Mouse (Mus musculus) layer of hippocampus, adult 9-11 months (tissue): Measurements from ENCODE around the gene Tnfaip8l2.
"Not testable (repeated sequence)": the region's sequence is repeated elsewhere in the genome, so short reads cannot be mapped to it uniquely, and the experiment has no call there.

ENCODE experiments used
- DNase-seq: peaks from one replicate; pipeline ENCODE4 v3.0.0; 2022

Gene Tnfaip8l2

GRCm38 (mm10) chr3:95159987-95160963 is 18.1 kb upstream of the Tnfaip8l2 start, which contains the start of gene Sema6c:
Sema6c (plus strand) TSS chr3:95160457.
- peak; percentile 93 for DNase-seq

- DNase-seq = no peak
Measured at GRCm38 (mm10) chr3:95159511-95159986, 17.4 kb upstream of the Tnfaip8l2 start.

GRCm38 (mm10) chr3:95153874-95154273 is 11.7 kb upstream of the Tnfaip8l2 start:
- no peak for DNase-seq

- DNase-seq = no peak
Measured at GRCm38 (mm10) chr3:95147924-95148323, 5.8 kb upstream of the Tnfaip8l2 start.

GRCm38 (mm10) chr3:95142617-95143011 is 454 bp upstream of the Tnfaip8l2 start:
- peak; percentile 75 for DNase-seq

- peak; percentile 59 for DNase-seq
Measured at GRCm38 (mm10) chr3:95141474-95141873, 686 bp downstream of the Tnfaip8l2 start.

- no peak for DNase-seq
Measured at GRCm38 (mm10) chr3:95140795-95141194, 1.4 kb downstream of the Tnfaip8l2 start.

- no peak for DNase-seq
Measured at GRCm38 (mm10) chr3:95140289-95140595, 1.9 kb downstream of the Tnfaip8l2 start.

GRCm38 (mm10) chr3:95139586-95140288 is 2.4 kb downstream of the Tnfaip8l2 start:
- peak; percentile 54 for DNase-seq

GRCm38 (mm10) chr3:95136336-95136735 is 5.8 kb downstream of the Tnfaip8l2 start:
- no peak for DNase-seq

- DNase-seq = no peak
Measured at GRCm38 (mm10) chr3:95135433-95136052, 6.6 kb downstream of the Tnfaip8l2 start.

GRCm38 (mm10) chr3:95135023-95135422 is 7.1 kb downstream of the Tnfaip8l2 start:
- DNase-seq = peak; percentile 78

GRCm38 (mm10) chr3:95134133-95134532 is 8.0 kb downstream of the Tnfaip8l2 start:
- DNase-seq = not testable (repeated sequence)

GRCm38 (mm10) chr3:95133680-95134101 is 8.5 kb downstream of the Tnfaip8l2 start, which contains the start of the genes Scnm1 and Lysmd1:
Scnm1 (minus strand) TSS chr3:95134011.
Lysmd1 (plus strand) TSS chr3:95134088.
- peak; percentile 97 for DNase-seq

GRCm38 (mm10) chr3:95133176-95133575 is 9.0 kb downstream of the Tnfaip8l2 start:
- DNase-seq = no peak

GRCm38 (mm10) chr3:95132389-95132788 is 9.8 kb downstream of the Tnfaip8l2 start:
- DNase-seq = not testable (repeated sequence)

- DNase-seq = no peak
Measured at GRCm38 (mm10) chr3:95130081-95130480, 12.1 kb downstream of the Tnfaip8l2 start.

GRCm38 (mm10) chr3:95129226-95129651 is 12.9 kb downstream of the Tnfaip8l2 start:
- DNase-seq = no peak

GRCm38 (mm10) chr3:95124972-95125371 is 17.2 kb downstream of the Tnfaip8l2 start:
- no peak for DNase-seq

GRCm38 (mm10) chr3:95124246-95124645 is 17.9 kb downstream of the Tnfaip8l2 start, which contains the start of gene Tmod4:
Tmod4 (plus strand) TSS chr3:95124476.
- DNase-seq = no peak

GRCm38 (mm10) chr3:95121580-95121979 is 20.6 kb downstream of the Tnfaip8l2 start:
- DNase-seq = no peak

GRCm38 (mm10) chr3:95117751-95118150 is 24.4 kb downstream of the Tnfaip8l2 start:
- no peak for DNase-seq

GRCm38 (mm10) chr3:95112760-95113159 is 29.4 kb downstream of the Tnfaip8l2 start:
- no peak for DNase-seq
